Mouse (Mus musculus) kidney, adult 2 months (tissue): ENCODE measurements around the gene Tmbim7. TPM values are rescaled to one million over a fixed set of nuclear protein-coding genes. Genes with fewer than 3 reads are reported as not detected.

Experiments
- DNase-seq: peaks from one replicate; pipeline ENCODE4 v3.0.0; 2021
- H3K27ac ChIP-seq: fragments of 200-500 bp; 2 replicates; pipeline ENCODE4 v1.5.1; 2012; ENCODE audit warnings: low read depth, low read length, control low read depth, inconsistent platforms; ENCODE audit not compliant: insufficient read depth
- H3K27me3 ChIP-seq: fragments of 200-500 bp; replicated peaks from 2 replicates; pipeline ENCODE4 v1.6.1; 2012; ENCODE audit warnings: mild to moderate bottlenecking, moderate library complexity, low read length, inconsistent platforms; ENCODE audit not compliant: control insufficient read depth, insufficient read depth
- H3K36me3 ChIP-seq: fragments of 200-500 bp; 2 replicates; pipeline ENCODE4 v1.6.1; 2012; ENCODE audit warnings: mild to moderate bottlenecking, moderate library complexity, low read length, inconsistent platforms; ENCODE audit not compliant: control insufficient read depth, insufficient read depth
- H3K4me1 ChIP-seq: fragments of 200-500 bp; 2 replicates; pipeline ENCODE4 v1.6.1; 2011; ENCODE audit warnings: low read length; ENCODE audit not compliant: control insufficient read depth, insufficient read depth
- H3K4me3 ChIP-seq: fragments of 200-500 bp; 2 replicates; pipeline ENCODE4 v1.5.1; 2011; ENCODE audit warnings: mild to moderate bottlenecking, low read depth, low read length, control low read depth; ENCODE audit not compliant: insufficient read depth
- CTCF ChIP-seq: fragments of 200-500 bp; conservative IDR thresholded peaks from 2 replicates; pipeline ENCODE4 v1.5.1; 2011; ENCODE audit warnings: low read depth, mild to moderate bottlenecking, control low read depth, low read length, moderate library complexity, mixed read lengths; ENCODE audit not compliant: insufficient read depth, insufficient read length
- POLR2A ChIP-seq: fragments of 200-500 bp; IDR thresholded peaks from one replicate; pipeline ENCODE4 v1.6.1; 2011; ENCODE audit warnings: low read depth, low read length, control low read depth
- WGBS: fragments of 180-500 bp; shearing (Covaris S2); methylation state at CpG from one replicate; pipeline ENCODE4 v1.1.7; 2018; 5-methylcytosine and 5-hydroxymethylcytosine counted together
- polyA plus RNA-seq: library from polyadenylated mRNA; depleted of rRNA; stranded (reverse); fragments of >200 nt; gene quantifications from 2 replicates; pipeline ENCODE4 v1.2.3, GENCODE M21; 2012

The Tmbim7 gene
- polyA plus RNA-seq, 1 experiment, result not detected

DNA sequence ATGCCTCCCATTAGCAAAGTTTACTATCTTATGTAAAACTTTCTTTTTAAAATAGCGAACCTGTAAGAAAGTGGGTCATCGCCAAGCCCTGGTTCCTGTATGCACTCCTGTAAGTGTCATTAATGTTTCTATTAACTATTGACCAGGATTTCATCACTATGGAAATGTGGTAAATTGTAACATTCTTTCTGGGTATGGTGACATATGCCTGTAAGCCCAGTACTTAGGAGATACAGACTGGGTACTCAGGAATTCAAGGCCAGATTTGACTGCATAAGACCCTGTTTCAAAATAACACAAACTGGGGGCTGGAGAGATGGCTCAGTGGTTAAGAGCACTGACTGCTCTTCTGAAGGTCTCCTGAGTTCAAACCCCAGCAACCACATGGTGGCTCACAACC, 14.2 kb downstream of the Tmbim7 start:
- no peak for TF ChIP-seq POLR2A
- Histone ChIP-seq H3K4me1 (no peaks in the 10 kb centered on the region), H3K27me3 (no peaks in the 10 kb centered on the region), H3K27ac (no peak overlapping the region), H3K4me3 (no peak overlapping the region), H3K36me3 (no peaks in the 10 kb centered on the region)
- no peak for DNase-seq
- WGBS, result 87% methylated on average over 2 of the region's 2 CpGs

DNA sequence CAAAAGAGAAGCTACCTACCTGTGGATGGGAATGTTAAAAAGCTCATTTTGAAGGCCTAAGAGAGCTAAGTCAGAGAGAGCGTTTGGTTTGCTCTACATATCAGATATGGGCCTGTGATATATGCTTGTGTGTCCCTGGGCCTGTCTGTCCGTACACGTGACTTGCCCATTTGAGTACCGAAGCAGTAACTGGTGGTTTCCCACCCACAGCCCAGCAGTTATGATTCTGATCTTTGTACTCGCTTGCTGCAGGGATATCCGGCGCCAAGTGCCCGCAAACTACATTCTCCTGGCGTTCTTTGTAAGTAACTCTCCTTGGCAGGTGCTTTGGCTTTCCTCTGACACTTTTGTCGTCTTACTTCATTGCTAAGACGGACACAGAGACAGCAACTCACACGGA, 15.6 kb downstream of the Tmbim7 start:
- Histone ChIP-seq H3K27ac (no peak overlapping the region), H3K4me3 (no peak overlapping the region), H3K36me3 (no peaks in the 10 kb centered on the region), H3K4me1 (no peaks in the 10 kb centered on the region), H3K27me3 (no peaks in the 10 kb centered on the region)
- WGBS, result 86% methylated on average over 12 of the region's 12 CpGs
- DNase-seq, result no peak
- TF ChIP-seq CTCF (no peak), POLR2A (no peak)

DNA sequence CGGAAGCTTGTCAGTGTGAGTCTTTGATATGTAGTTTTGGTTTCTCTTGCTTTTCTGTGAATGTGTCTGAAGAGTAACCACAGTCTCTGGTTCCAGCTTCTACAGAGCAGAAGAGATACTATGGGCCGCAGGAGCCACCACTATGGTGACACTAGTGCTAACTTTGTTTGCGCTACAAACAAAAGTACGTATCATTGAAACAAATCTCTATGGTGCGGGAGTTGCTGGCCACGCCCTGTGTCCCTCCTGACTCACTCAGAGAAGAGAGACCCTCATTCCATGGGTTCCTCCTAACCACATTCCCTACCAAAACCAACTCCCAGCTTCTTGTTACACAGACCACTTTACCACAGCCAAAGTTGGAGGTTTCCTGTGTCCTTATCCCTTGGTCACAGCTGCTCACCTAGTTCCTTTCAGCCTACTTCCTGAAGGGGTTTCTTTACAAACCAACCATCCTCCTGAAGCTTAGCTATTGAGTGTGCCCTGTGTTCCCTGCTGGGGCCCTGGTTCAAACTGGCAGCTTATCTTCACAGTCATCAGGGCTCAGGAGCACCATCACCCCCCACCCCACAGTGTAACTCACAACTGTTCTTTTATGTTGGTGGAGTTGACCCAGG, 19.1 kb downstream of the Tmbim7 start:
- H3K4me1 ChIP-seq, result no peaks in the 10 kb centered on the region
- TF ChIP-seq POLR2A (no peak), CTCF (no peak)
- WGBS, result 89% methylated on average over 6 of the region's 6 CpGs
- no peaks in the 10 kb centered on the region for H3K36me3 ChIP-seq
- H3K27me3 ChIP-seq, result no peaks in the 10 kb centered on the region
- DNase-seq, result no peak
- no peak overlapping the region for H3K27ac ChIP-seq
- H3K4me3 ChIP-seq, result no peak overlapping the region

GRCm38 (mm10) chr5:3688298-3688697, 37.3 kb downstream of the Tmbim7 start:
- no peak for DNase-seq

GRCm38 (mm10) chr5:3691283-3691682, 40.3 kb downstream of the Tmbim7 start:
- Histone ChIP-seq H3K27ac (no peak overlapping the region), H3K36me3 (peaks cover 7% of the 10 kb centered on the region; the same call in 1 of the 2 replicates), H3K4me3 (no peak overlapping the region), H3K27me3 (no peaks in the 10 kb centered on the region), H3K4me1 (no peaks in the 10 kb centered on the region)
- DNase-seq, result no peak
- WGBS, result 95% methylated on average over 3 of the region's 3 CpGs
- TF ChIP-seq CTCF, result no peak
- TF ChIP-seq POLR2A, result no peak

More at GRCm38 (mm10) chr5:3688298-3688697, 37.3 kb downstream of the Tmbim7 start:
- H3K27me3 ChIP-seq, result no peaks in the 10 kb centered on the region
- WGBS, result 71% methylated on average over 8 of the region's 8 CpGs
- TF ChIP-seq CTCF, result no peak
- TF ChIP-seq POLR2A, result no peak
- peaks cover 4% of the 10 kb centered on the region; the same call in 1 of the 2 replicates for H3K36me3 ChIP-seq
- no peaks in the 10 kb centered on the region for H3K4me1 ChIP-seq
- no peak overlapping the region for H3K27ac ChIP-seq
- no peak overlapping the region for H3K4me3 ChIP-seq

DNA sequence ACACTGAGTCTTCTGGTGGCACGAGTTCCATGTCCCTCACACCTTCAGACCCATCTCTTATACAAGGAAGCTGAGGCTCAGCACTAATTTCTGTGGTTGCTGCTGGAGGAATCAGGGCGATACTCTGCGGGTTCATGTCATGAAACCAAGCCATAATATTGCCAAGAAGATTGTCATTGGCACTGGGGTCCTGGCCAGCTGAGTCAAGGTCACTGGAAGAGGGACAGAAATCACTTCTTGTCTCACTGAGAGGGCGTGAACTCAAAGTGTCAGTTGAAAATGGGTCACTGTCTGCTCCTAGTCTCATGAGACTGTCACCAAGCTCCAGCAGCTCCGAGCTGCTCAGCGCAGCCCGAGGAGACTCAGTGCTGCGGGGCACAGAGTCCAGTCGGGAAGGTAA, 42.0 kb downstream of the Tmbim7 start:
- TF ChIP-seq CTCF (no peak), POLR2A (no peak)
- Histone ChIP-seq H3K4me1 (no peaks in the 10 kb centered on the region), H3K27me3 (no peaks in the 10 kb centered on the region), H3K4me3 (no peak overlapping the region), H3K27ac (no peak overlapping the region), H3K36me3 (peaks cover 7% of the 10 kb centered on the region; the same call in 1 of the 2 replicates)
- DNase-seq, result no peak
- 94% methylated on average over 9 of the region's 9 CpGs for WGBS

GRCm38 (mm10) chr5:3695191-3695590, 44.2 kb downstream of the Tmbim7 start:
- H3K4me1 ChIP-seq, result no peaks in the 10 kb centered on the region
- peaks cover 7% of the 10 kb centered on the region; the same call in 1 of the 2 replicates for H3K36me3 ChIP-seq
- DNase-seq, result no peak
- H3K4me3 ChIP-seq, result no peak overlapping the region
- no peak overlapping the region for H3K27ac ChIP-seq
- TF ChIP-seq POLR2A, result no peak
- no peak for TF ChIP-seq CTCF
- 85% methylated on average over 4 of the region's 4 CpGs for WGBS
- H3K27me3 ChIP-seq, result no peaks in the 10 kb centered on the region
